Mouse (Mus musculus) kidney, adult 11 months (tissue): ENCODE measurements at regions not wholly inside any gene's neighbourhood (a gene's known extent, or its start where the extent isn't known, plus 50 kb on each side); places are given as distances from the start of the nearest gene placed in this dataset.

Experiments used
- DNase-seq: peaks from one replicate; pipeline ENCODE4 v3.0.0; 2022

DNA sequence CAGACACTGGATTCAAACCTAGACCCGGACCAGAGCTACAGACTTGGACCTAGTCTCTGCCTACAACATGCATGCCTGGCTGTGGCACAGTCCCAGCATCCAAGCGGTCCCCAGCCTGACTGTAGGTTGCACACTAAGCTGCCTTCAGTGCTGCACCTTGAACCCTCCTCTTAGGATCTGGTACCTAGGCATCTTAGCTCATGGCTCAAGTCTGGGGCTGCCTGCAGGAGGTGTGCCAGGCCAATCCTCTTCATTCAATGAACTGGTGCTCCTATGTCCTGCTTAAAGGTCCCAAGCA is 73.4 kb upstream of the Ppara start:
- no peak for DNase-seq

DNA sequence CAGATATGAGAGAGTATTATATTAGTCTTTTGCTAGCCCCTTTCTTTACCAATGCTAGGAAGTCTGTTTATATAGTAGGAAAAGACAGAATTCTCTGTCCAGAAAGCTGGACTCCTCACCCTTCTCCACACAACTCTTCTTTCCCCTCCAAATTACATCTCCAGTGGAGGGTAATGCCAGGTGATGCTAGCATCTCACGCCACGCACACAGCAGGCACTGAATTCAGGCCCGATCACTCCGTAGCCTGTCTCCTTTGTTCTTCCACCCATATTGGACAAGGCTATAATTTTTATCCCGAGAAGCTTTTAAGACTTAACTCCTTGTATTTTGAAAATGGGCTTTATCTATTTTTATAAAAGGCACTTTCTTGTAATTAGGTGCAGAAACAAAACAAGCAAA is 73.0 kb upstream of the Ppara start:
- DNase-seq: no peak

GRCm38 (mm10) chr15:85662271-85662670 is 72.5 kb upstream of the Ppara start:
- no peak for DNase-seq

GRCm38 (mm10) chr15:85662673-85663072 is 72.1 kb upstream of the Ppara start:
- no peak for DNase-seq

- no peak for DNase-seq
These were observed 70.9 kb upstream of the Ppara start for GRCm38 (mm10) chr15:85663757-85664431.

DNA sequence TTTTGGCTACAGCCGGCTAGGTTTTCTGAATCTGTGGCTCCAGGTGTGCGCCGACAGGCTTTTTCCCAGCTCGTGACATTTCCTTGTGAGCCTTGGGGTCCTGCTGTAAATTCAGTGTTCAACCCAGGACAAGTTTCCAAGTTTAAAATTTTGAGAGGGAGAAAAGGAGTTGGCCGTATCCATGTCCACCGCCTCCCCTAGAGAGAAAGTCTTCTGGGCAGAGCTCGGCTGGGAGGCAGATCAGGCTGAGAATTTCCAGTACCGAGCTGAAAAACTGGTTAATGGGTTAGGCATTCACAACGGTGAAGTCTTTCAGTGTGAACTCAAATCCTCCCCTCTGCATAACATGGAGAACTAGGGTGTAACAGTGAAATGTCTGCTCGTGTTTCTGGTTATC is 70.4 kb upstream of the Ppara start:
- peak; percentile 74 for DNase-seq

DNA sequence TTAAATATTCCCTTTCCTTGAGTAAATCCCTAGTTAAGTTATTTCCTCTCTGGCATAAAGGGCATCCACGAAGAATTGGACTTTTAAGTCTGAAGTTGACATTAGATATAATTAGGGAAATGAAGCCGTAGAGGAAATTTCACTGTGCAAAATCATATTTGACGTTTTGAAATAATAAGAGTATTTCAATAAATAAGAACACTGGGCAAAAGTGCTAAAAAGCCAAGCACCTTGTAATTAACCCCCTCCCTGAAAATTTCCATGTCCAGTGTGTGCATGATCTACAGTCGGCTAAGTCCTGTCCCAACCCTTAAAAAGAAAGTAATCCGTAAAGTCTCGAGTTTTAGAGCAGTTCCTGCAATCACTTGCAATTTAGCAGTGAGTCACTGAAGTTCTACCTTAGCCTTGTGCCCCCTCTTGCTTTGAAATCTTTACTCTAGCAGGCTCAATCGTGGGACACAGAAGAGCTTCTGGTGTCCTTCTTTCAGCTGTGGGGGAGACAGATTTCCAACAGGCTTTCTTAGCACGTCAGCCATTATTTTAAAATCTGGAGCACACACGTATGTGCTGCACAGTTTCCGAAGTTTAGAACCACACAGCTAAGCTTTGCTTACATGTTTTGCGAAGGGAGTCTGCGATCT is 69.5 kb upstream of the Ppara start:
- no peak for DNase-seq

GRCm38 (mm10) chr15:85666496-85666895 is 68.3 kb upstream of the Ppara start:
- no peak for DNase-seq

DNA sequence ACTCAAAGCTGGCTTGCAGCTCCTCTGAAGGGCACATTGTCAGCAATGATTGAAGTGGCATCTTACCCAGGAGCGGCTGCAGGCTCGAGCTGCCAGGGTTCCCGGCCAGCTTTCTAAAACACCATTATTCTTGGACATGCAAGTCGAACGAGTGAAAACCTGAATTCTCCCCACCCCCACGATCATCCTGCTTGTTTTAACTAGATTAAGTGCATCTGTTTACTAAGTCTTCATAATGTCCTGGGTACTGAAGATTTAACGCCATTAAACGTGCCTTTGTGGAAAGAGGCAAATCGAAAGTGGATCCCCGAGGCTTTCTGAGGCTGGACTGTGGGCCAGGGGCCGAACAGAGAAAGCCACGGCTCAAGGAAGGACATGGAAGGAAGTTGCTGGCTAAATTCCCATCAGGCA is 67.4 kb upstream of the Ppara start:
- peak; percentile 70 for DNase-seq

- no peak for DNase-seq
These were observed 66.7 kb upstream of the Ppara start for GRCm38 (mm10) chr15:85667906-85668590.

DNA sequence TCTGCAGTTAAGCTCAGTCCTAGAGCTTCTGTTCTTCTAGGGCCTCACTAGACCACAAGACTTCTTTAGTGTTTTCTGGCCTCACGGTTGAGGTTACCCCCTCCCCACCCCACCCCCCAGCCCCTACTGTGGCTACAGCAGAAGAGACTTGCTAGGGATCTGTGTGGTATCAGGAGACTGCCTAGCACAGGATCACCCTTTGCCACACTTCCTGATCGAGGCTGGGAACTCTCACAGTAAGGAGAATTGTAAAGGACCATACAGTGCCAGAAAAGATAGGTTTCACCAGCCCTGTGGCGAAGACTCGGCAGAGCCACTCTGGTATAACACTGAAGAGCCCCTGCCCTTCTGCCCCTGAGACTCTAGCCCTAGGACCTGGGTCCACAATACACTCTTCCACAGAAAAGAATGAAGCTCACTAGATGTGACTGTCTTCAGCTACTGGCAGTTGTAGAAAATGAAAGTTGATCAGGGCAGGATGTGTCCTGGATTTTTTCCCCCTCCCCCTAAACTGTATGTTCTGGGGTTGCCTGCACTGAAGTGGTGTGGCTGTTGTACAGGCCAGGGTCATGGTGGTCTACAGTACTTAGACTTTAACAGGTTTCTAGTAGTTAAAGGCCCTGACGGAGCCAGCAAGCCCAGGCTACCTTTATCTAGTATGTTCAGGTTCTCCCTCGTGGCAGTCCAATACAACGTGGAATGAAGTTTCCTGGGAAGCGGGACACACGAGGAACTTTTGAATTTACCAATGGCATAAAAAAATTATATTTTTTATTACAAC is 65.7 kb upstream of the Ppara start:
- no peak for DNase-seq

DNA sequence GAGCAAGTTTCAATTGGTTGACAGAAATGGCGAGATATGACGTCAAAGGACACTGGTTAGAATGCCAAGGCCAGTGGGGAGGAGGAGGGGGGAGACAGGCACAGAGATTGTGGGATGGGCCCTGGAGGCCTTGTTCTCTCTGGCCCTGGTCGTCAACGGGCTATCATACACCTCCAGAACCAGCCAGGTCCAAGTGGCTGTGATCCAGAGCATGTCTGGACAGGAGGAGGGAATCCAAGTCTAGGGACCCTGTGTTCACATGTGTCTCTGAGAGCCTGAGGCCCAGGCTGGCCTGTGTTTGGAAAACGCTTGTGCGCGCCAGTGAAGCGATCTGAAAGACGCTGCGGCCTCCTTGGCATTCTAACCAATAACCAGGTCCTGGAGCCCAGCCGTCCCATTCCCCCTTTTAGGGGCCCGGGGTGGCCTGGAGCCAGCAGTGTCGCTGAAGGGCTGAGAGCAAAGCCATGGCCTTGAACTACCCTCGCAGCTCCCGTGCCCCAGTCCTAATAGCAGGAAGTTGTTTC is 65.1 kb upstream of the Ppara start:
- DNase-seq: peak; percentile 91

- peak; percentile 77 for DNase-seq
These were observed 64.5 kb upstream of the Ppara start for GRCm38 (mm10) chr15:85670176-85670788.

- DNase-seq: peak; percentile 88
These were observed 63.7 kb upstream of the Ppara start for GRCm38 (mm10) chr15:85670789-85671700.

GRCm38 (mm10) chr15:85671701-85672191 is 63.0 kb upstream of the Ppara start:
- no peak for DNase-seq

- DNase-seq: no peak
These were observed 62.4 kb upstream of the Ppara start for GRCm38 (mm10) chr15:85672376-85672775.

- DNase-seq: no peak
These were observed 61.9 kb upstream of the Ppara start for GRCm38 (mm10) chr15:85672931-85673330.

- no peak for DNase-seq
These were observed 61.3 kb upstream of the Ppara start for GRCm38 (mm10) chr15:85673506-85673905.

DNA sequence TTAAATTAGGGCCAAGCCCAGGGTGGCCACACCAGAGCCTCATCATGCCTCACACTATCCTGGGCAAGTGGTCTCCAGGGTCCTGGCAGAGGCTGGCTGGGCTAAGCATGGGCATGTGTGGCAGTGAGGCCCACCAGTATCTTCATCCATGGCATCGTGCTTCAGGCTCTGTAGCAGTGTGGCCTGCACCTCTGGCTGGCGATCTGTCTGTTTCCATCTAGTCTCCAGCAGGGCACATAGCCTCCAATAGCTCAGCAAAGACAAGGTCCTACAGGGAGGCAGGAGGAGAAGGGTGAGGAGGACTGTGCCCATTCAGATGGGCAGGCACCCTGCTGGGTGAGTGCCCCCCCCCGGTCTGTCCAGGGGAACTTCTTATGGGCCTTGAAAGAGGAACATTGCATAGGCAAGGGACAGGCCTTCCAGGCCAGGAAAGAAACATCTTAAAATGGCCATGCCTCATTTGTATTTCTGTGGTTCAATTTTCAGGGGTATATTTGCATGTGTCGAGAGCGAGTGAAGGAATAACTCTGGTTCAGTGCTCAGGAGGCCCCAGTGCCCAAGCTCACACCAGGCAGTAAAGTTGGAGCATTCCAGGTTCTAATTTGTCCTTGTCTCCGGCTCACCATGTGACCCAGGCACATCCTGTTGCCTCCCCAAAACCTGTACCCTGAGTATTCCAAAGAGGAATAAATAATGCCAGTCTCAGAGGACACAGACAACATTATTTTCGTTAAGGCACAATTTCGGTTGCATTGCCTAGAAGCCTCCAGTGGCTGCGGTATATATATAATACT is 60.4 kb upstream of the Ppara start:
- DNase-seq: no peak

GRCm38 (mm10) chr15:85675126-85675525 is 59.7 kb upstream of the Ppara start:
- DNase-seq: no peak

- peak; percentile 89 for DNase-seq
These were observed 59.0 kb upstream of the Ppara start for GRCm38 (mm10) chr15:85675736-85676135.
